Mouse (Mus musculus) kidney, adult 2 months (tissue): ENCODE measurements around the gene C8g.
A peak's percentile ranks its signal among the peaks of the same experiment; 100 is the strongest.

Experiments used
- CTCF ChIP-seq: fragments of 200-500 bp; conservative IDR thresholded peaks from 2 replicates; pipeline ENCODE4 v1.5.1; 2011; ENCODE audit warnings: low read depth, mild to moderate bottlenecking, control low read depth, low read length, moderate library complexity, mixed read lengths; ENCODE audit not compliant: insufficient read depth, insufficient read length
- POLR2A ChIP-seq: fragments of 200-500 bp; IDR thresholded peaks from one replicate; pipeline ENCODE4 v1.6.1; 2011; ENCODE audit warnings: low read depth, low read length, control low read depth

DNA sequence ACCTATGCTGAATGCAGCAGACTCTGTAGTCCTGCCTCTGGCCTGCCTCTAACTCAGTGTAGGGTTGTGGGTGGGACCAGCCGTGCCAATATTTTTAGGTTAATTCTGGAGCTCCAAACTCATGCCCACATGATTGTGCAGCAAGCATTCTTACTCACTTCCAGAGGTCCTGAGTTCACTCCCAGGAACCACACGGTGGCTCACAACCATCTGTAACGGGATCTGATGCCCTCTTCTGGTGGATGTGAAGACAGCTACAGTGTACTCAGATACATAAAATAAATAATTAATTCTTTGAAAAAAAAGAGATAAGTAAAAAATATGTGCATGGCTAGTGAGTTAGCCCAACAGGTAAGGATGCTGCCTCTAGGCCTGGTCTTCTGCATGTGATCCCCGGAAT is 5.1 kb downstream of the C8g start:
- TF ChIP-seq POLR2A (no peak), CTCF (peak; percentile 67)
